Mouse (Mus musculus): ENCODE data around the gene Pigm. TPM values are rescaled to one million over a fixed set of nuclear protein-coding genes. Genes with fewer than 3 reads are reported as not detected.

Gene Pigm
- polyA plus RNA-seq, 1 experiment: 8.2 TPM

GRCm38 (mm10) chr1:172349504-172349903, 26.8 kb upstream of the Pigm start:
- 77% methylated on average over 5 of the region's 5 CpGs for WGBS
- no peak for DNase-seq
- Histone ChIP-seq H3K4me1 (ENCODE audit: control insufficient read depth, insufficient read depth, low read length) (0 out of 2 replicates have a peak, but pooled peaks cover 2% of the 10 kb centered on the region), H3K4me3 (replicated peaks; ENCODE audit: extremely low read depth, low read depth, low read length) (no peak overlapping the region)
- TF ChIP-seq CTCF (IDR thresholded peaks at IDR 0.05; ENCODE audit: insufficient read depth, low read length) (no peak), POLR2A (IDR thresholded peaks at IDR 0.05; ENCODE audit: borderline replicate concordance, extremely low read depth, low read depth, low read length) (no peak)

- no peak overlapping the region for H3K4me3 ChIP-seq (replicated peaks; ENCODE audit: extremely low read depth, low read depth, low read length)
- no peak for TF ChIP-seq POLR2A (IDR thresholded peaks at IDR 0.05; ENCODE audit: borderline replicate concordance, extremely low read depth, low read depth, low read length)
- no peak for TF ChIP-seq CTCF (IDR thresholded peaks at IDR 0.05; ENCODE audit: insufficient read depth, low read length)
- no peak for DNase-seq
- WGBS: 26% methylated on average over 19 of the region's 19 CpGs
- H3K4me1 ChIP-seq (ENCODE audit: control insufficient read depth, insufficient read depth, low read length): 0 out of 2 replicates have a peak, but pooled peaks cover 2% of the 10 kb centered on the region
Measured at GRCm38 (mm10) chr1:172349916-172350812, 26.2 kb upstream of the Pigm start.

- no peaks in the 10 kb centered on the region for H3K4me1 ChIP-seq (ENCODE audit: control insufficient read depth, insufficient read depth, low read length)
- TF ChIP-seq POLR2A (IDR thresholded peaks at IDR 0.05; ENCODE audit: borderline replicate concordance, extremely low read depth, low read depth, low read length): no peak
- no peak for TF ChIP-seq CTCF (IDR thresholded peaks at IDR 0.05; ENCODE audit: insufficient read depth, low read length)
- 61% methylated on average over 6 of the region's 6 CpGs for WGBS
- H3K4me3 ChIP-seq (replicated peaks; ENCODE audit: extremely low read depth, low read depth, low read length): no peak overlapping the region
- DNase-seq: no peak
Measured at GRCm38 (mm10) chr1:172352001-172352400, 24.3 kb upstream of the Pigm start.

- TF ChIP-seq POLR2A (IDR thresholded peaks at IDR 0.05; ENCODE audit: borderline replicate concordance, extremely low read depth, low read depth, low read length) (no peak), CTCF (IDR thresholded peaks at IDR 0.05; ENCODE audit: insufficient read depth, low read length) (no peak)
- WGBS: 72% methylated on average over 3 of the region's 3 CpGs
- H3K4me3 ChIP-seq (replicated peaks; ENCODE audit: extremely low read depth, low read depth, low read length): no peak overlapping the region
- H3K4me1 ChIP-seq (ENCODE audit: control insufficient read depth, insufficient read depth, low read length): no peaks in the 10 kb centered on the region
- no peak for DNase-seq
Measured at GRCm38 (mm10) chr1:172352453-172352852, 23.9 kb upstream of the Pigm start.

GRCm38 (mm10) chr1:172355336-172355735, 21.0 kb upstream of the Pigm start:
- no peaks in the 10 kb centered on the region for H3K4me1 ChIP-seq (ENCODE audit: control insufficient read depth, insufficient read depth, low read length)
- TF ChIP-seq CTCF (IDR thresholded peaks at IDR 0.05; ENCODE audit: insufficient read depth, low read length) (no peak), POLR2A (IDR thresholded peaks at IDR 0.05; ENCODE audit: borderline replicate concordance, extremely low read depth, low read depth, low read length) (no peak)
- 52% methylated on average over 3 of the region's 3 CpGs for WGBS

GRCm38 (mm10) chr1:172357550-172357949, 18.8 kb upstream of the Pigm start:
- DNase-seq: peak; percentile 58
- Histone ChIP-seq H3K4me3 (replicated peaks; ENCODE audit: extremely low read depth, low read depth, low read length) (no peak overlapping the region), H3K4me1 (ENCODE audit: control insufficient read depth, insufficient read depth, low read length) (no peaks in the 10 kb centered on the region)
- no peak for TF ChIP-seq POLR2A (IDR thresholded peaks at IDR 0.05; ENCODE audit: borderline replicate concordance, extremely low read depth, low read depth, low read length)
- peak; percentile 89 for TF ChIP-seq CTCF (IDR thresholded peaks at IDR 0.05; ENCODE audit: insufficient read depth, low read length)
- WGBS: 0% methylated on average over 1 of the region's 1 CpGs

More at GRCm38 (mm10) chr1:172355336-172355735, 21.0 kb upstream of the Pigm start:
- no peak for DNase-seq
- H3K4me3 ChIP-seq (replicated peaks; ENCODE audit: extremely low read depth, low read depth, low read length): no peak overlapping the region

- no peak for DNase-seq
- TF ChIP-seq CTCF (IDR thresholded peaks at IDR 0.05; ENCODE audit: insufficient read depth, low read length) (no peak), POLR2A (IDR thresholded peaks at IDR 0.05; ENCODE audit: borderline replicate concordance, extremely low read depth, low read depth, low read length) (no peak)
- H3K4me1 ChIP-seq (ENCODE audit: control insufficient read depth, insufficient read depth, low read length): no peaks in the 10 kb centered on the region
- H3K4me3 ChIP-seq (replicated peaks; ENCODE audit: extremely low read depth, low read depth, low read length): no peak overlapping the region
- 68% methylated on average over 10 of the region's 10 CpGs for WGBS
Measured at GRCm38 (mm10) chr1:172358341-172358740, 18.0 kb upstream of the Pigm start.

- H3K4me3 ChIP-seq (replicated peaks; ENCODE audit: extremely low read depth, low read depth, low read length): no peak overlapping the region
- TF ChIP-seq POLR2A (IDR thresholded peaks at IDR 0.05; ENCODE audit: borderline replicate concordance, extremely low read depth, low read depth, low read length): no peak
- peak; percentile 53 for TF ChIP-seq CTCF (IDR thresholded peaks at IDR 0.05; ENCODE audit: insufficient read depth, low read length)
- no peak for DNase-seq
- 9% methylated on average over 6 of the region's 6 CpGs for WGBS
- H3K4me1 ChIP-seq (ENCODE audit: control insufficient read depth, insufficient read depth, low read length): no peaks in the 10 kb centered on the region
Measured at GRCm38 (mm10) chr1:172364684-172365083, 11.7 kb upstream of the Pigm start.

GRCm38 (mm10) chr1:172368768-172369418, 7.5 kb upstream of the Pigm start:
- TF ChIP-seq POLR2A (IDR thresholded peaks at IDR 0.05; ENCODE audit: borderline replicate concordance, extremely low read depth, low read depth, low read length) (no peak), CTCF (IDR thresholded peaks at IDR 0.05; ENCODE audit: insufficient read depth, low read length) (0 out of 2 replicates have a peak, but pooled peaks have one; percentile 12)
- Histone ChIP-seq H3K4me1 (ENCODE audit: control insufficient read depth, insufficient read depth, low read length) (no peaks in the 10 kb centered on the region), H3K4me3 (replicated peaks; ENCODE audit: extremely low read depth, low read depth, low read length) (peak overlapping the region; percentile 4)
- WGBS: 25% methylated on average over 23 of the region's 23 CpGs
- DNase-seq: peak; percentile 50
